Mouse (Mus musculus): Measurements from ENCODE around the gene Ranbp6. TPM values are rescaled to one million over a fixed set of nuclear protein-coding genes. Genes with fewer than 3 reads are reported as not detected.

Ranbp6 gene
- 26.2 and 34.7 TPM in 2 replicates for total RNA-seq (2017)

DNA sequence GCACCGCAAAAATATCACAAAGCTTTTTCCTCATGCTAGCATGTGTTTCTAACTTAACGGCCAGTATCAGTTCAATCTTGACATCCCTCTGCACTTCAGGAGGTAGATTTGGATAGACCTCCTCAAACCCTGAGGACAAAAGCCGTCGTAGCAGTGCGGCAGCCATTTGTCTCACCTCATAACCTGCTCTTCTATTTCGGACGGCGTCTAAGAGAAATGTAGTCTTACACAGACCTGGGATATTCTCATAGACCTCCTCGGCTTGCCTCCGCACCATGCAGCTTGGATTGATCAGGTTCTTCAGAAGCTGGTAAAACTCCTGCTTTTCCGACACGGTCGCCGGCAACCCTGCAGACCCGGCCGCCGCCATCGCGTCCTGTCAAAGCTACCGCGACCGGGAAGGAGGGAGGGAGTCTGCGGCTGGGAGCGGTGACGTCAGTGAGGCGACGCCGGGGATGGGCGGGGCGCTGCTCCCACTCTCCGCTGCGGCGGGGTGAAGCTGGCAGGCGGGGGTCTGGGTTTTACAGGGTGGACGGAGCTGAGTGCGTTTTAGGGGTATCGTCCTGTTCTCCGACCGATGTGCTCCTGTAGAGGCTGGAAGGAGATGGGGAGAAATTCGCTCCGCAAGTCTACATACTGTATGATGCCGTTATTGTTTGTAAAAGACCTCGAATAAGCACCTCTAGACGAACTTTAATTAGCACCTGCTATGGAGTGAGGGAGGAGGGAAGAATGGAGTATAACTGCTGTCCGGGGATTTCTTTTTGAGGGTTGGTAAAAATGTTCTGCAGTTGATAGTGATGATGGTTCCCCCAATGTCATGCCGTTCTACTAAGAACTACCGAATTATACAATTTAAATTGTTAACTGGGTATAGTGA lies at the start of gene Ranbp6:
TSS of gene Ranbp6 (minus strand) at position 394 of the 880 bp plus-strand sequence.
- peak; percentile 96 to 99 for ATAC-seq (replicated peaks in 1 of 2; ENCODE audit: insufficient read depth in 1 of 2, low FRiP score in 2 of 2, low TSS enrichment in 1 of 2, low read depth in 1 of 2, poor library complexity in 2 of 2, severe bottlenecking in 2 of 2)

DNA sequence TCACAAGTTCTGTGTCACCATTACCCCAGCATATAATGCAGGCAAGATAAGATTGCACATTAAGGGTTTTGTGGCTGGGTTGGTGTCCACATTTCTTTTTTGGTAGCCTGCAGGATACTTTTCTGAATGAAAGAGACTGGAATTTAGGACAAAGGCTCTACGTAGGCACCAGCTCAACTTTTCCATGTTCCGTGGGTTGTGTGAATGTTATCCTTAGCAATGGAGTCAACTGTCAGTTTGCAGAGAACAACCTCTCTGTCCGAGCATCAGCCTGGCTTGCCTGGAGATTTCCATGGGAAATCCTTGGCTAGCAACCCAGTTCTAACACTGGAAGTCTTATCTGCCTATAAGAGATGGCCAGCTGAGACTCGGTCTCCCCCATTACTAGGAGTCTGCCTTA lies 48.0 kb upstream of the Ranbp6 start:
- no peak for ATAC-seq (replicated peaks in 1 of 2; ENCODE audit: insufficient read depth in 1 of 2, low FRiP score in 2 of 2, low TSS enrichment in 1 of 2, low read depth in 1 of 2, poor library complexity in 2 of 2, severe bottlenecking in 2 of 2)

DNA sequence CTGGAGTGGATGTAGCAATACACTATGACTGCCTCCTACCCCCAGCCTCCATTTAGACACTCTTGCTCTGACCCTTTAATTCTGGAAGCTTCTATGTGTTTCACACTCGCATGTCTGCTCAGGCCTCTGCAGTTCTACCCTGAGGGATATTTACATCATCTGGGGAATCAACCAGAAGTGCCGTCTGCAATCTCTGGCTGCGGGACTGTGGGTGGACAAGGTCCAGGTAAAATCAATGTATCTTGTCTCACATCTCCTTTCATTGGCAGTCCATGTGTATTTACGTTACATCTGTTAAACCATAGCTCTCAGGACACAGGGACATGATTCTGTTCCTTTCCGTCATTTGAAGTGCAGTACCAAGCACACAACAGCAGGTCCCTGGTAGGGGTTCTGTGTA lies 44.5 kb upstream of the Ranbp6 start:
- ATAC-seq (replicated peaks in 1 of 2; ENCODE audit: insufficient read depth in 1 of 2, low FRiP score in 2 of 2, low TSS enrichment in 1 of 2, low read depth in 1 of 2, poor library complexity in 2 of 2, severe bottlenecking in 2 of 2) = no peak

DNA sequence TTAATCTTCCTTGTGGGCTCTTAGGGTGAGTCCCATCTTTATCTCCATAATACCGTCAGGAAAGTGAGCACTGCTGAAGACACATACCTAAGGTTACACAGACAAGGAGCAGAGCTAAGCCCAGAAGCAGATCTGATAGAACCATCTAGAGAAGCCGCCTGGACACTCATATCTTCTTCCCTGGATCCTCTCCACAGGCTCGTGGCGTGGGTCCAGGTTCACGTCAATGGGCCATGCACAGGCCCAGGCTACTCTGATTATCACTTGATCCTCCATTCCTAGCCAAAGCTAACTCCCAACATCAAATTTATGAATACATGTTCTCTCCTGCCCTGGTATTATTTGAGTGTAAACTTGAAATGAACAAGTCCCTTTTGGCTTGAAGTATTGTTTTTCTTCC lies 40.9 kb upstream of the Ranbp6 start:
- no peak for ATAC-seq (replicated peaks in 1 of 2; ENCODE audit: insufficient read depth in 1 of 2, low FRiP score in 2 of 2, low TSS enrichment in 1 of 2, low read depth in 1 of 2, poor library complexity in 2 of 2, severe bottlenecking in 2 of 2)

DNA sequence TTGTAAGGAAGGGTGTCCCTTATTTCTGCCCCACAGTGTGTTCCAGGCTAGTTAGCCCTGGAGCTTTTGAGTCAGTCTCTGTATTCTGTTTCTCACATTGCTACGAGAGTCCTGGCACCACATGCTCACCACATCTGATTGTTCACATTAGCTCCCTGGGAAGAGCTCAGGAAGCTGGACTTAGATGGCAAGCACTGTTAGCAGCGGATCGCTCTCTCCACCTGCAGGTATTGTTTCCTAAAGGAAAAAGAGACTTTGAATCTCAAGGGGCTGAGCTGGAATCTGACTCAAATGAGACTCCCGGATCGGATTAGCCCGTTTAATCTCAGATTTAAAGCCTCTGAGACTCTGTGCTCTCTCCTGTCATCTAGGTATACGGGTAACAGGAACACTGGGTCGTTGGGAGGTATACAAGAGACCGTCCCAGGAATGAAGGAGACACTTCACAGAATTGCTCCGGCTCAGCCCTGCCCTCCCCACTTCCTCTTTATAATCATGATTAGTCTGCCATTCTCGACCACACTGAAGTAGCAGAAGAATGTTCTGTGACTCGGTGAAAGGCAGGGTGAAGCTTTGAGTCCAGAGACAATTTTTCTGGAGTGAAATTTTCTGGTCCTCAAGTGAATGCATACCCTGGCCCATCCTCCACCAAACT lies 38.4 kb upstream of the Ranbp6 start:
- ATAC-seq (replicated peaks in 1 of 2; ENCODE audit: insufficient read depth in 1 of 2, low FRiP score in 2 of 2, low TSS enrichment in 1 of 2, low read depth in 1 of 2, poor library complexity in 2 of 2, severe bottlenecking in 2 of 2) = peak in 1 of 2 experiments; percentile 77; a peak in 2 of 4 replicates

DNA sequence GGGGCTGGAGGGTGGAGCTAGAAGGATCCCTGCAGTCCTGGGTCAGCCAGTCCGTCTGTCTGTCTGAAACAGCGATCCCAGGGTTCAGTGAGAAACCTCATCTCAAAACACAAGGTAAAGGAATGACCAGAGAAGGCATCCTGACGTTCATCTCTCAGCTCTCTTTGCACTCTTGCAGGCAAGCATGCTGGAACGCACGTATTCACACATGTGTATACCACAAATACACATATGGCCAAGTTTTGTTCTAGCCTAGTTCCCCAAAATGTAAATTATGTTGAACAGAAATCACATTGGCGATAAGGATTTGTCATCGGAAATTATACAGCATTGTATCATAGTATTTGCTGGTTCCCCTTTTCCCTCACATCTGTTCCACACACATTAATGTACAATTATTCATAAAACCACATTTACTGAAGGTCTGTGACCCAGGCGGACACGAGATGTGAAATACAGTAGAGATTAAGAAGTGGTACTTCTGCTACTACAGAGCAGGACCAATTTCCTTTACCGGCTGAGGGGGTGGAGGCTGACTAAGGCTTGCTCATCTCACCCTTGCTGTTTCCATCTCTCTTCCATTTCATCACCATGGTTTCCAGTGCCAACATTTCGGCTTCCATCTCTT lies 37.3 kb upstream of the Ranbp6 start:
- ATAC-seq (replicated peaks in 1 of 2; ENCODE audit: insufficient read depth in 1 of 2, low FRiP score in 2 of 2, low TSS enrichment in 1 of 2, low read depth in 1 of 2, poor library complexity in 2 of 2, severe bottlenecking in 2 of 2) = peak; percentile 71 to 83

DNA sequence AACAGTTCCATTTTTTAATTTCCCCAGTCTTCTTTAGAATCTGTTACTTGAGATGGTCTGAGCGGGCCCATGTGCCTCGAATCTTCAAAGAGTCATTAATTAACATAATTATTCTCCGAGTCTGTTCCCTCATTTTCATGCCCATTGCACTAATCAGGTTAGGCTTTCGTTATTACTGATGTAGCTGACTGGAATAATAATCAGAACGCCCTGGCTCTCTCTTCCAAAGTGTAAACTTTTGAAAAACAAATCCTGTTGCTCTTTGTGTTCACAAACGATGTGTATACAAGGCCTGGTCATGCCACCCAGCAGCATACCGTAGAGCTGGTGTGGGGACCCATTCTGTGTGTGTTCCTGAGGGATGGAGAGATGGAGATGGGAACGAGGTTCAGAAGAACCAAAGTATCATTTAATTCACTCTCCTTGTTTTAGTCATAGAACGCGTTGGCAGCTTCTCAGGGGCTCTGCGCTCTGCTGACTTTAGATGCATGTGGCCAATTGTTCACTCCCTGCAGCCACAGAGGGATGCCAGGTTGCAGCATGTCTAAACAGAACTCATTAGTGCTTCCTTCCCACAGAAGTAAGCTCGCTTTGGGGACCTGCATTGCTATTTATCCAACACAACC lies 31.4 kb upstream of the Ranbp6 start:
- ATAC-seq (replicated peaks in 1 of 2; ENCODE audit: insufficient read depth in 1 of 2, low FRiP score in 2 of 2, low TSS enrichment in 1 of 2, low read depth in 1 of 2, poor library complexity in 2 of 2, severe bottlenecking in 2 of 2) = no peak

DNA sequence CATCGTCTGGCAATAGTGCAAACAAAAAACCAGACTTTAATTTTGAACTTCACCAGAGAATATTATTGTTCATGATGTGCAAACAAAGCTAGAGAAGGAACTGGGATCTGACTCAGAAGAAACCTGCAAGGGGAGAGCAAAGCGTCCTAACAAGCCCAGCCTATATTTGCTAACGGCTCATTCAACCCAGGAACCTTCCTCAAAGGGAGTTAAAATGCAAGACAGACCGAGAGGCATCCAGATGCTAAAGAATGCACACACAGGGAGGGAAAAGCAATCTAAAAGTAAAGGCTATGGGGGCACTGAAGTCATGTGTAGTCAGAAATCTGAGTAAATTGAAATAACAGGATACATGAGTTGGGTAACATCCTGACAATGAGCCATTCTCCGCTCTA lies 30.9 kb upstream of the Ranbp6 start:
- ATAC-seq (replicated peaks in 1 of 2; ENCODE audit: insufficient read depth in 1 of 2, low FRiP score in 2 of 2, low TSS enrichment in 1 of 2, low read depth in 1 of 2, poor library complexity in 2 of 2, severe bottlenecking in 2 of 2) = no peak

DNA sequence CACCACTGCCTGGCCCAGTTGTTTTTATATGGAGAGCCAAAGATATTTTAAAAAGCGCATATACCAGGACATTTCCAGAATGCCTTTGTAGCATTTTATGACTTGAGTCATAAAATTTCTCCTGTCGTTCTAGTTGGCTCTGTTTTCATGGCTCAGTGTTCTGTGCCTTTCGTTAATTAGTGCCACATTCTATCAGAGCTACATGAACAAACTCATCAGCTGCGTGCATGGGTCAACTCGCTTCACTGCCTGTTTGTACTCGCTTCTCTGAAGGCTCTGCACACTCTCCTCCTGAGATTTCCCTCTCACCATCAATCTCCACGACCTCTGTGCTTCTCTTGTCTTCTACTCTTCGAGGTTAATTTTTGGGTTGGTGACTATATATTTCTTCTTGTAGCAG lies 30.2 kb upstream of the Ranbp6 start:
- no peak for ATAC-seq (replicated peaks in 1 of 2; ENCODE audit: insufficient read depth in 1 of 2, low FRiP score in 2 of 2, low TSS enrichment in 1 of 2, low read depth in 1 of 2, poor library complexity in 2 of 2, severe bottlenecking in 2 of 2)

DNA sequence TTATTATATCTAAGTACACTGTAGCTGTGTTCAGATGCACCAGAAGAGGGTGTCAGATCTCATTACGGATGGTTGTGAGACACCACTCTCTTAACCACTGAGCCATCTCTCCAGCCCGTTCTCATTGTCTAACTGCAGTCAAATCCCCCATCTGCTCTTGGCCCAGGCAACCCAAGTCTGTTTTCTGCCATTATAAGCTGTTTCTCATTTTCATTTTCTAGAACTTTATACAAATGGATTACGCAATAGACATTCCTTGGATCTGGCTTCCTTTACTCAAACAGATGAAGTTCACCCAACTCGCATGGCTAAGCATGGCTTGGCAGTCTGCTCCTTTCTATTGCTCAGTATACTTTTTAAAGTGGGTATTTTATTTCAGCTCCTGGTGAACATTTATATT lies 27.9 kb upstream of the Ranbp6 start:
- no peak for ATAC-seq (replicated peaks in 1 of 2; ENCODE audit: insufficient read depth in 1 of 2, low FRiP score in 2 of 2, low TSS enrichment in 1 of 2, low read depth in 1 of 2, poor library complexity in 2 of 2, severe bottlenecking in 2 of 2)

DNA sequence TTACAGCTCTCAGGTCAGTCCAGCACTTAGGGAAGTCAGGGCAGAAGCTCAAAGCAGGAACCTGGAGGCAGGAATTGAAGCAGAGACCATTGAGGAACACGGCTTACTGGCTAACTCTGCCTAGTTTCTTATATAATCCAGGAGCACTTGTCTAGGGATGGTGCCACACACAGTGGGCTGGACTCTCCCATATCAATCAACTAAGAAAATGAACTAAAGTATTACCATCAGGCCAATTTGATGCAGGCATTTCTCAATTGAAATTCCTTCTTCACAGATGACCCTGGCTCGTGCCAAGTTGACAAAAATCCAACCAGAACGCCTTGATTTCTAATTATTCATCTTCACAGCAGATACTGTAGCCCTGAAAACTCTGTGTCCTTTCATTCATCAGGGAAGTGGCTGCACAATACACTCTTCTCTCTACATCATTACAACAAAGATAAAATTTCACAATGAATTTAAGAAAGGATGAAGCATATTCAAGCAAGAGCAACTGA lies 25.9 kb upstream of the Ranbp6 start:
- ATAC-seq (replicated peaks in 1 of 2; ENCODE audit: insufficient read depth in 1 of 2, low FRiP score in 2 of 2, low TSS enrichment in 1 of 2, low read depth in 1 of 2, poor library complexity in 2 of 2, severe bottlenecking in 2 of 2) = no peak

DNA sequence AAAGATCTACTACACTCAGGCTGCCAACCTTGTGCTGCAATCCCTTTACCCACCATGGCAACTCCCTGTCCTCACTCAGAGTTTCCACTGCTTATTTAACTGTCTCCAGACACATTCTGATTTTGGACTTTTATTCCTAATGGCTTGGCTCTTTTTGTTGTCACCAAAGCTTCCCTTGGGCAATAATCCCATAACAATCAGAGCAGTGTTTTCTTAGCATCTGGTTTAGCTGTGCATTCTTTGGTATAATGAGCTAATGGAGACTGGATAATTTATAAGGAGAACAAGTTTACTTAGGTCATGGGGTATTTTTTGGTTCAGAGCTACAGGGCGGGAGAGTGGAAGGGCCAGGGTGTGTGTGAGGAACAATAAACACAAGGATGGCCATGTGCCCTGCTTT lies 25.4 kb upstream of the Ranbp6 start:
- no peak for ATAC-seq (replicated peaks in 1 of 2; ENCODE audit: insufficient read depth in 1 of 2, low FRiP score in 2 of 2, low TSS enrichment in 1 of 2, low read depth in 1 of 2, poor library complexity in 2 of 2, severe bottlenecking in 2 of 2)

DNA sequence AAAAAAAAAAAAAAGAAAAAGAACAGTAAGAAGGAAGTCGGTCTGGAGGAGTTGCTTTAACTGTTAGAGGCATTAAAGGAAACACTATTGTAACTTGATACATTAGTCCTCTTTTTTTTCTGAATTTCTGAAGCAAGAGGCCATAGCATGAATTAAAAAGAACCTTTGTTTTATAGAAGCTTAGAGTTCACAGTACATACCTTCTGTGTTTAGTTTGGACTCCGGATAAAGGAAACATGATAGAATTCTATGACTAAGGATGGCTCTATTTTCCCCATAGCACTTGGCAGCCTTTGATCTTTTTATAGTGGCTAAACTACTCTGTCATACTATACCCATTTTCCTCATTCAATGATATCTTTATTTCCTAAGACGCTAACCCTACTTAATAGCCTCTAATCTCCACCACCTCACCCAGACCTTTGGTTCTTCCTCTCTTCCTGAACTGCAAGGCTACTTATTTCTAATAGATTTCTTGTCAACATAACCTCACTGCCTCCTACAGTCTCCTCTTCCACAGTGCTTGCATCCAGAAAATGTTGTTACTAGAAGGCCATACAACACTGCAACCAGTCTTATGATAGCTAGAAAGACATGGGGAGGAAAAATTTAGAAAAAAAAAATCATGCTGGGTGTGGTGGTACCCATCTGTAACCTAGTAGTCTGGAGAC lies 22.7 kb upstream of the Ranbp6 start:
- ATAC-seq (replicated peaks in 1 of 2; ENCODE audit: insufficient read depth in 1 of 2, low FRiP score in 2 of 2, low TSS enrichment in 1 of 2, low read depth in 1 of 2, poor library complexity in 2 of 2, severe bottlenecking in 2 of 2) = no peak

DNA sequence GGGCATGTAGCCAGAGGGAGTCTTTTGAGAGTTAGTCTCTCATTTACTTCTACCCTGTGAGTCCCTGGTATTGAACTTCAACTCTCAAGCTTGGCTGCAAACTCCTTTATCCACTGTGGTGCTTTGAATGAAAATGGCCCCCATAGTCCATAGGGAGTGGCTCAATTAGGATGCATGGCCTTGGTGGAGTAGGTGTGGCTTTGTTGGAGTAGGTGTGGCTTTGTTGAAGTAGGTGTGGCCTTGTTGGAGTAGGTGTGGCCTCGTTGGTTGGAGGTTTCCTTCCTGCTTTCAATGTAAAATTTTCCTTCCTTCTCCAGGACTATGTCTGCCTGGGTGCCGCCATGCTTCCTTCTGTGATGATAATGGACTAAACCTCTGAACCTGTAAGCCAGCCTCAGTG lies 18.1 kb upstream of the Ranbp6 start:
- ATAC-seq (replicated peaks in 1 of 2; ENCODE audit: insufficient read depth in 1 of 2, low FRiP score in 2 of 2, low TSS enrichment in 1 of 2, low read depth in 1 of 2, poor library complexity in 2 of 2, severe bottlenecking in 2 of 2) = no peak

DNA sequence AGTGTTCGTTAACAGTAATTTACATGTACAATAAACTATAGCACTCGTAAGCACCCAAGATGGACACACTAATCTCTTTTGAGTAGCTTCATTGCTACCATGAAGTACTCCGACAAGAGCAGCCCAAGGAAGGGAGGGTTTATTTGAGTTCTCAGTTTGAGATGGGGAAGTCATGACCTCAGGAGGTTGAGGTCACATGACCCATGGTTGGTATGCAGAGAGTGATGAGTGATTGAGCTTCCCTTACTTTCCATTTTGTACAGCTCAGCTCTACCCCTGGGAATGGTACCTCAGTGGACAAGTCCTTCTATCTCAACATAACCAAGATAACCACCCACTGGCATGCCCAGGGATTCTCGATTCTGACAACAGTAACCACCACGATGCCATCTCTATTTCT lies 15.8 kb upstream of the Ranbp6 start:
- ATAC-seq (replicated peaks in 1 of 2; ENCODE audit: insufficient read depth in 1 of 2, low FRiP score in 2 of 2, low TSS enrichment in 1 of 2, low read depth in 1 of 2, poor library complexity in 2 of 2, severe bottlenecking in 2 of 2) = no peak; a peak in 1 of 4 replicates

DNA sequence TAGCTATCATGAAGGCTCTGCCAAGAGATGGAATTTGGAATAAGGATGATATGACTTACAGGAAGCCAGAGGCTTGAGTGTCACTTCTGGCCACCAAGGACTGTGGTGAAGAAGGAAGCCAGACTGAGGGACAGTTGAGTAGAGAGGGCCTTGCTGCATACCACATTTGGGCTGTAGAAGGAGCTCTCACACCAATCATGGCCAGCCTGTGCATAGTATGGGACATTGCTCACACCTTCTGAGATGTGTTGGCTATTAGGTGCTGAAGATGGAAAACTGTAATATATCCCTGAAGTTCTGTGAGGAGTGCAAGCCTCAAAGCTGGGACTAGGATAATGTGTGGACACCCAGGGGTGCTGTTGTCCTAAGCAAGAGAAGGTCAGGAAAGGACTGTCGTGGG lies 13.9 kb upstream of the Ranbp6 start:
- peak; percentile 56 to 65 for ATAC-seq (replicated peaks in 1 of 2; ENCODE audit: insufficient read depth in 1 of 2, low FRiP score in 2 of 2, low TSS enrichment in 1 of 2, low read depth in 1 of 2, poor library complexity in 2 of 2, severe bottlenecking in 2 of 2)

DNA sequence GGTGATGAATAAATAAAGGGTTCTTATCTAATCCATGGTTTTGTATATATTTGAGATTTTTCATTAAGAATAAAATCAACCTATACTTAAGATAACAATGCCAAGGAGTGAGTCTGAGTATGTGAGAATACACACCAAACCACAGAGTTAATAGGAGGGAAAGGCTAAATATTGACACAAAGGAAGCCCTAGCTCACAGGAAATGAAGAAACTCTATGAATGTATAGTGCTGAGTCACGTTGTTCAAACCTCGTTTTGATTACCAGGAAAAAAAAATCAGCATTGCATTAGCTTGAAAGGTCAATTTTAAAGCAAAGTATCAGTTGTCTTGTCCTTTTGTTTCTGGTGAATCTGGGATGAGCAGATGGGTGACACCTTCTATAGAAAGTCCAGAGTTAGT lies 12.2 kb upstream of the Ranbp6 start:
- no peak for ATAC-seq (replicated peaks in 1 of 2; ENCODE audit: insufficient read depth in 1 of 2, low FRiP score in 2 of 2, low TSS enrichment in 1 of 2, low read depth in 1 of 2, poor library complexity in 2 of 2, severe bottlenecking in 2 of 2)
